Mouse (Mus musculus): ENCODE results near the gene Kcnh2.
A peak's percentile ranks its signal among the peaks of the same experiment; 100 is the strongest.

DNA sequence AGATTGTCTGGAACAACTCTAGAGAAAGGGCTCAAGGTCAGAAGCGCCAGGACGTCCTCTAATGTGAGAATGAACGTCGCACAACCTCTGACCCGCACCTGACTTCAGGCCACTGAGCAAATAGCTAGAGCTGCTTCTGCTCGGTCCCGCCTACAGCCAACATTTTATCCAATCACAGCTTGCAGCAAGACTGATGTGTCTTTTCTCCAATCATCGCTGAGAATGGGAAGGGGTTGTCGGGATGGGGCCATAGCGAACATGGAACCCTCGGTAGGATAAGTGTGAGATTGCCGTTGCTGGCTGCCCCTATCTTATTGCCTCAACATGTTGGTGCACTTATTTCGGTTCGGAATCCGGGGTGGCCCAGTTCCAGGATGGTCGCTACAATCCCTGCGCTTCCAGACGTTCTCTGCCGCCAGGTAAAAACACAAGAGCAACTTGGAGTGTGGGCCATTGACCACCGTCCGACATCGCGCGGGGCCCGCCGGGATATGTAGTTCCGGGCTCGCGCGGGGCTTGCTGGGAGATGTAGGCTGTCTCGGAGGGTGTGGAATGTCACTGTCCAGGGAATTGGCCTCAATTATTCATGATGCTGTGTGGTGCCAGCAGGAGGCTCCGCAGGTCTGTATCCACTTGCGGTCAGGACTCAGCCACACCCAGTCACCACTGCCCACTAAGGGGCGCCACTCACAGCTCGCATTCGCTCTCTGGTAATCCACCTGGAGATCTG lies 42.9 kb upstream of the Kcnh2 start:
- TF ChIP-seq POLR2A (IDR thresholded peaks at IDR 0.05; ENCODE audit: low read depth, low read length) (peak; percentile 25; the same call in 1 of the 2 replicates), CTCF (IDR thresholded peaks at IDR 0.05; ENCODE audit: extremely low read depth, insufficient read depth, insufficient read length, insufficient replicate concordance) (peak; percentile 27; the same call in 1 of the 2 replicates)

All from spleen, adult 2 months (tissue).